Mouse (Mus musculus): ENCODE data around the gene Ptpre. TPM values are rescaled to one million over a fixed set of nuclear protein-coding genes. Genes with fewer than 3 reads are reported as not detected.
A peak's percentile ranks its signal among the peaks of the same experiment; 100 is the strongest.
"Not testable (repeated sequence)": the region's sequence is repeated elsewhere in the genome, so short reads cannot be mapped to it uniquely, and the experiment has no call there.

The Ptpre gene
- polyA plus RNA-seq (2015; fragmentation: Nextera tagmentation; extraction: Ambion mirVana): 2.4 and 2.9 TPM in 2 replicates

DNA sequence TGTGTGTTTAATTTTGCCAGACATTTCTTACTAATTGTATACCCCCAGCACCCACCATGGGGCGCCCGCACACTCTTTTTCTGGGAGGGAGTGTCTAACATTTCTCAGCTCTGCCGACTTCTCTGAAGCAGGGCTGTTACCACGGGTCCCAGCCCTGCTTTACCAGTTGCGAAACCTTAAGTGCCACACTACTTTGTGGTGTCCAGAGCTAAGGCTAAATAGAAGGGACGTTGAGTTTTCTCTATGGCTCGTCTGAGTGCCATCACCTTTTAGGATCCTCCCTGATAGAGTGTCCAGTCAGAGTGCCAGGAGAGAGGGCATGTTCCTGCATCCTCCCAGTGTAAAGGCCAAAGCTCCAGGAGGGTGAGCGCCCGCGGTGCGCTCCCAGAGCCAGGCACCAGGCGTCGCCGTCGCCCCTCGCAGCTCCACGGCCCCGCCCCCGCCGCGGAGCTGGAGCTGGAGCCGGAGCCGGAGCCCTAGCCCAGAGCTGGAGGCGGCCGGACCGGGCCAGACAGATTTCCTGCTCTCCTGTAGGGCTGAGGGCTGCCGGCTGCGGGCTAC is at the start of gene Ptpre:
Gene Ptpre (plus strand): TSS at position 141 of the 561 bp plus-strand sequence.
- peaks cover 4% of the 10 kb centered on the region; the same call in 1 of the 2 replicates for H3K4me1 ChIP-seq (ENCODE audit: control insufficient read depth, insufficient read depth, low read length)
- no peak within 1 kb of the TSS for H3K27ac ChIP-seq (ENCODE audit: low read length)
- H3K9me3 ChIP-seq (ENCODE audit: control insufficient read depth, low read length): no peaks in the 10 kb centered on the region
- no peaks in the 10 kb centered on the region; the same call in 1 of the 2 replicates for H3K27me3 ChIP-seq (replicated peaks; ENCODE audit: control insufficient read depth, insufficient read depth, low read length)
- 3% methylated on average over 26 of the region's 28 CpGs for WGBS
- peak within 1 kb of the TSS; percentile 98 for H3K4me2 ChIP-seq (ENCODE audit: low read depth, low read length)
- peak; percentile 91 for ATAC-seq
- peak within 1 kb of the TSS; percentile 70 for H3K4me3 ChIP-seq (ENCODE audit: low read length)
- no peaks in the 10 kb centered on the region for H3K36me3 ChIP-seq (ENCODE audit: control insufficient read depth, insufficient read depth, low read length)
- peak within 1 kb of the TSS; percentile 74 for H3K9ac ChIP-seq (ENCODE audit: low read depth, low read length)

DNA sequence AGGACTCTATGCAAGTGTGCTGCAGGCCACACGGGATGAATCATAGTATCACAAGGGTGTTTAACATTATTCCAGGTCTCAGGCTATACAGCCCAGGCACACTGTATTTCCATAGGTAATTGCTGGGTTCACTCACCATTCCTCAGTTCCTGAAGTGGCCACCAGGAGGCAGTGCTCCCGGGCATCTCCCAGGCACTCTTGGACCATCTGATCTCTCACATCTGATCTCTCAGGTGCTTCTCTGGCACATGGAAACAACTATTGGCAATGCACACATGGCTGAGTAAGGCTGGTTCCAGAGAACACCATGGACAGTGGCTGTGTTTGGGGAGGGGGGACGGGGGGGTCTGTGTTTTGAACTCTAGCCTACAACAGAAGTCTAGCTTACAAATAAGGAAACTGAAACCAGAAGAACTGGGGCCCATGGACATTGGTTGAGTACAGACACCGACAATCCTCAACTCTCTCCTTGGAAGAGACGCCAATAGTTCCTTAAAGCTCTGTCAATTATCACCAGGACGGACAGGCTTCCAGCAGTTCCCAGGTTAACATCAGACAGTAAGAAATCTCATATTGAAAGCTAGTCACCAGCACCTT is 49.0 kb upstream of the Ptpre start:
- WGBS: 61% methylated on average over 6 of the region's 6 CpGs
- Histone ChIP-seq H3K9ac (ENCODE audit: low read depth, low read length) (no peak overlapping the region), H3K4me1 (ENCODE audit: control insufficient read depth, insufficient read depth, low read length) (no peaks in the 10 kb centered on the region), H3K36me3 (ENCODE audit: control insufficient read depth, insufficient read depth, low read length) (no peaks in the 10 kb centered on the region), H3K4me2 (ENCODE audit: low read depth, low read length) (no peak overlapping the region), H3K4me3 (ENCODE audit: low read length) (no peak overlapping the region), H3K27ac (ENCODE audit: low read length) (no peak overlapping the region), H3K27me3 (replicated peaks; ENCODE audit: control insufficient read depth, insufficient read depth, low read length) (no peaks in the 10 kb centered on the region), H3K9me3 (ENCODE audit: control insufficient read depth, low read length) (no peaks in the 10 kb centered on the region)
- ATAC-seq: peak; percentile 26; the same call in 1 of the 2 replicates

- WGBS: 80% methylated on average over 9 of the region's 9 CpGs
- Histone ChIP-seq H3K4me3 (ENCODE audit: low read length) (no peak overlapping the region), H3K9me3 (ENCODE audit: control insufficient read depth, low read length) (no peaks in the 10 kb centered on the region), H3K4me1 (ENCODE audit: control insufficient read depth, insufficient read depth, low read length) (no peaks in the 10 kb centered on the region), H3K4me2 (ENCODE audit: low read depth, low read length) (no peak overlapping the region), H3K27ac (ENCODE audit: low read length) (no peak overlapping the region), H3K27me3 (replicated peaks; ENCODE audit: control insufficient read depth, insufficient read depth, low read length) (no peaks in the 10 kb centered on the region), H3K9ac (ENCODE audit: low read depth, low read length) (no peak overlapping the region), H3K36me3 (ENCODE audit: control insufficient read depth, insufficient read depth, low read length) (no peaks in the 10 kb centered on the region)
- no peak for ATAC-seq
Observed at GRCm38 (mm10) chr7:135489724-135490499, 47.4 kb upstream of the Ptpre start.

GRCm38 (mm10) chr7:135490500-135490886 is 46.8 kb upstream of the Ptpre start:
- no peaks in the 10 kb centered on the region for H3K4me1 ChIP-seq (ENCODE audit: control insufficient read depth, insufficient read depth, low read length)
- H3K9me3 ChIP-seq (ENCODE audit: control insufficient read depth, low read length): no peaks in the 10 kb centered on the region
- no peaks in the 10 kb centered on the region for H3K36me3 ChIP-seq (ENCODE audit: control insufficient read depth, insufficient read depth, low read length)
- no peak overlapping the region for H3K9ac ChIP-seq (ENCODE audit: low read depth, low read length)
- ATAC-seq: no peak
- no peak overlapping the region for H3K27ac ChIP-seq (ENCODE audit: low read length)
- 49% methylated on average over 8 of the region's 8 CpGs for WGBS
- H3K4me3 ChIP-seq (ENCODE audit: low read length): no peak overlapping the region
- H3K27me3 ChIP-seq (replicated peaks; ENCODE audit: control insufficient read depth, insufficient read depth, low read length): no peaks in the 10 kb centered on the region
- no peak overlapping the region for H3K4me2 ChIP-seq (ENCODE audit: low read depth, low read length)

GRCm38 (mm10) chr7:135495303-135495702 is 42.0 kb upstream of the Ptpre start:
- Histone ChIP-seq H3K4me2 (ENCODE audit: low read depth, low read length) (no peak overlapping the region), H3K27ac (ENCODE audit: low read length) (no peak overlapping the region), H3K4me1 (ENCODE audit: control insufficient read depth, insufficient read depth, low read length) (no peaks in the 10 kb centered on the region), H3K27me3 (replicated peaks; ENCODE audit: control insufficient read depth, insufficient read depth, low read length) (no peaks in the 10 kb centered on the region), H3K9ac (ENCODE audit: low read depth, low read length) (no peak overlapping the region), H3K36me3 (ENCODE audit: control insufficient read depth, insufficient read depth, low read length) (no peaks in the 10 kb centered on the region), H3K9me3 (ENCODE audit: control insufficient read depth, low read length) (no peaks in the 10 kb centered on the region), H3K4me3 (ENCODE audit: low read length) (no peak overlapping the region)
- 44% methylated on average over 3 of the region's 3 CpGs for WGBS
- ATAC-seq: peak; percentile 59; the same call in 1 of the 2 replicates

- H3K4me2 ChIP-seq (ENCODE audit: low read depth, low read length): no peak overlapping the region
- ATAC-seq: no peak
- no peaks in the 10 kb centered on the region for H3K27me3 ChIP-seq (replicated peaks; ENCODE audit: control insufficient read depth, insufficient read depth, low read length)
- no peaks in the 10 kb centered on the region for H3K36me3 ChIP-seq (ENCODE audit: control insufficient read depth, insufficient read depth, low read length)
- 70% methylated on average over 2 of the region's 3 CpGs for WGBS
- H3K27ac ChIP-seq (ENCODE audit: low read length): no peak overlapping the region
- no peaks in the 10 kb centered on the region for H3K9me3 ChIP-seq (ENCODE audit: control insufficient read depth, low read length)
- H3K4me3 ChIP-seq (ENCODE audit: low read length): no peak overlapping the region
- no peaks in the 10 kb centered on the region for H3K4me1 ChIP-seq (ENCODE audit: control insufficient read depth, insufficient read depth, low read length)
- H3K9ac ChIP-seq (ENCODE audit: low read depth, low read length): no peak overlapping the region
Observed at GRCm38 (mm10) chr7:135498565-135499186, 38.6 kb upstream of the Ptpre start.

- Histone ChIP-seq H3K27ac (ENCODE audit: low read length) (no peak overlapping the region), H3K36me3 (ENCODE audit: control insufficient read depth, insufficient read depth, low read length) (no peaks in the 10 kb centered on the region), H3K4me1 (ENCODE audit: control insufficient read depth, insufficient read depth, low read length) (no peaks in the 10 kb centered on the region), H3K4me2 (ENCODE audit: low read depth, low read length) (no peak overlapping the region), H3K27me3 (replicated peaks; ENCODE audit: control insufficient read depth, insufficient read depth, low read length) (no peaks in the 10 kb centered on the region), H3K9ac (ENCODE audit: low read depth, low read length) (no peak overlapping the region), H3K4me3 (ENCODE audit: low read length) (no peak overlapping the region), H3K9me3 (ENCODE audit: control insufficient read depth, low read length) (no peaks in the 10 kb centered on the region)
- ATAC-seq: 0 out of 2 replicates have a peak, but pooled peaks have one; percentile 55
- 49% methylated on average over 2 of the region's 2 CpGs for WGBS
Observed at GRCm38 (mm10) chr7:135499403-135499802, 37.9 kb upstream of the Ptpre start.

DNA sequence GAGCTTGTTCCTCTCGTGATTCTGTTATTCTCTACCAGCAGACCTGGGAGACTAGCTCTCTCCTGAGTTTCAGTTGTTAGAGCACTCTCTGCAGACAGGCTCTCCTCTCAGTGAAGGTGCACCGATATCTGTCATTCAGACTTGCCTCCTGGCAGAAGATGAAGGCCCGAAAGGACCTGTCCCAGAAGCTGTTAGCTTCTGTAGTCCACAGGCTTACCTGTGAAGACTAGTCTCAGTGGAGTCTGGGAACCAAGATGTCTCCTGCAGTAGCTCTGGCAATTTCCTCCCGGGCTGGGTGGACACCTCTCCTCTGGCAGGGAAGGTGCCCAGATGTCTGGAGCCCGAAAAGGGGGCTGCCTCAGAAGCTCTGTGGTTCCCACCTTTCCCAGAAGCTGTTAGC is 30.8 kb upstream of the Ptpre start:
- H3K4me1 ChIP-seq (ENCODE audit: control insufficient read depth, insufficient read depth, low read length): peaks cover 14% of the 10 kb centered on the region
- H3K36me3 ChIP-seq (ENCODE audit: control insufficient read depth, insufficient read depth, low read length); H3K27ac ChIP-seq (ENCODE audit: low read length); H3K4me2 ChIP-seq (ENCODE audit: low read depth, low read length); H3K27me3 ChIP-seq (replicated peaks; ENCODE audit: control insufficient read depth, insufficient read depth, low read length); H3K9me3 ChIP-seq (ENCODE audit: control insufficient read depth, low read length); H3K9ac ChIP-seq (ENCODE audit: low read depth, low read length); H3K4me3 ChIP-seq (ENCODE audit: low read length); ATAC-seq: not testable (repeated sequence)
- WGBS: 91% methylated on average over 5 of the region's 5 CpGs

GRCm38 (mm10) chr7:135508602-135509001 is 28.7 kb upstream of the Ptpre start:
- Histone ChIP-seq H3K9ac (ENCODE audit: low read depth, low read length) (no peak overlapping the region), H3K4me3 (ENCODE audit: low read length) (no peak overlapping the region), H3K9me3 (ENCODE audit: control insufficient read depth, low read length) (no peaks in the 10 kb centered on the region), H3K4me2 (ENCODE audit: low read depth, low read length) (no peak overlapping the region), H3K36me3 (ENCODE audit: control insufficient read depth, insufficient read depth, low read length) (no peaks in the 10 kb centered on the region), H3K27ac (ENCODE audit: low read length) (peak overlapping the region; percentile 80), H3K4me1 (ENCODE audit: control insufficient read depth, insufficient read depth, low read length) (peaks cover 14% of the 10 kb centered on the region), H3K27me3 (replicated peaks; ENCODE audit: control insufficient read depth, insufficient read depth, low read length) (no peaks in the 10 kb centered on the region)
- no peak for ATAC-seq
- 81% methylated on average over 4 of the region's 4 CpGs for WGBS
